Mouse (Mus musculus) frontal cortex, postnatal 10 days (tissue): Measurements from ENCODE around the gene Gm49373.

Experiments used
- DNase-seq, 2 experiments: peaks; one replicate each; pipeline ENCODE4 v3.0.0; 2022; ENCODE audit warnings: low spot score in 2 of 2, mixed read lengths in 1 of 2

The Gm49373 gene

DNA sequence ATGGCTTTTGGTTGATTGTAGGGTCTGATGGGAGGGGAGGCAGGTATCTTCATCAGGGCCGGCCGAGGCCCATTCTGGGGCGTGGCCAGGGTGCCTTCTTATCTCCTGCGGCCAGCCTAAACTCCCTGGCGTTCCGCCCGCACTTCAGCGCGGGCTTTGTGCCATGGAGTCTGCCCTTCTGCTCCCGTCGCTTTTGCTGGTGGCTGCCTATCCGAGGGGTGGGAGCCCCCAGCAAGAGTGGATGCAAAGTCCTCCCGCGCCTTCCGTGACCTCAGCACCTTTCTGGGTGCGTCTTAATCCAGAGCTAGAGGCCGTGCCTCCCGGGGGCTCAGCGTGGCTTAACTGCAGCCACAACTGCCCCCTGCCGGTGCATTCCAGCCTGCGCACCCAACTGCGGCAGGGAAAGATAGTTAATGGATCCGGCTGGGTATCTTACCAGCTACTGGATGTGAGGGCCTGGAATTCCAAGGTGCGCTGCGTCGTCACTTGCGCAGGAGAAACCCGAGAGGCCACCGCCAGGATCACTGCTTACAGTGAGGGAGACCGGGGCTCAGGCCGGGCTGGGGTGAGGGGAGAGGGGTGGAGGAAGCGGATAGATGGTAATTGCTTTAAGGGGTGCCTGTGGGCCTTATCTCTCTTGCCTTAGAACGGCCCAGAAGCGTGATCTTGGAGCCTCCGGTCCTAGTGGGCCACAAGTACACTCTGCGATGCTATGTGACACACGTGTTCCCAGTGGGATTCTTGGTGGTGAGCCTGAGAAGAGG lies 43.4 kb downstream of the Gm49373 start, which contains the start of gene Icam4:
Gene Icam4, plus strand, starts transcription at position 83 of the 764 bp plus-strand sequence.
- peak in 1 of 2 experiments; percentile 77 for DNase-seq

DNA sequence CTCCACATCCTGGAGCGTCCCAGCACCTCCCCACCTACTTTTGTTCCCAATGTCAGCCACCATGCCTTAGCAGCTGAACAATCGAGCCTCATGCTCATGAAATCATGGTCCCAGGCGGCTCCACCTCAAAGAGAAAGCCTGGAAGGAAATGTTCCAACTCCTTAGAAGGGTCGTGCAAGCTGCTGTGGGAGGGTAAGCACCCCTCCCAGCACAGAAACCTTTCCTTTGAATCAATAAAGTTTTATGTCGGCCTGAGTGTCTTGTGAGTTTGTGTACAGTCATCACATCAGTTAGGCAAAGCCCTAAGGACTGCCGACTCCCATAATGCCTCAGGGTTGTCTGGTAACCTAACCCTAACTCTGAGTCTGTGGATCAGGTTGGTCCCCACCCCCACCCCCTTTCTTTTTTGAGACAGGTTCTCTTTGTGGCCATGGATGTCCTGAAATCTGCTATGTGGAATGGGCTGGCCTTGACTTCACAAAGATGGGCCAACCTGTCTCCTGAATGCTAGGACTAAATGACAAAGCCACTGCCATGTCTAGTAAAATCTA lies 44.3 kb downstream of the Gm49373 start:
- DNase-seq, result no peak

DNA sequence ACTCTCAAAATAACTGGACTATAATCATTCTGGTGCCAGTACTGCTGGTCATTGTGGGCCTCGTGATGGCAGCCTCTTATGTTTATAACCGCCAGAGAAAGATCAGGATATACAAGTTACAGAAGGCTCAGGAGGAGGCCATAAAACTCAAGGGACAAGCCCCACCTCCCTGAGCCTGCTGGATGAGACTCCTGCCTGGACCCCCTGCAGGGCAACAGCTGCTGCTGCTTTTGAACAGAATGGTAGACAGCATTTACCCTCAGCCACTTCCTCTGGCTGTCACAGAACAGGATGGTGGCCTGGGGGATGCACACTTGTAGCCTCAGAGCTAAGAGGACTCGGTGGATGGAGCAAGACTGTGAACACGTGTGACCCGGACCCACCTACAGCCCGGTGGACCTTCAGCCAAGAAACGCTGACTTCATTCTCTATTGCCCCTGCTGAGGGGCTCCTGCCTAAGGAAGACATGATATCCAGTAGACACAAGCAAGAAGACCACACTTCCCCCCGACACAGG lies 45.1 kb downstream of the Gm49373 start:
- DNase-seq, result no peak

DNA sequence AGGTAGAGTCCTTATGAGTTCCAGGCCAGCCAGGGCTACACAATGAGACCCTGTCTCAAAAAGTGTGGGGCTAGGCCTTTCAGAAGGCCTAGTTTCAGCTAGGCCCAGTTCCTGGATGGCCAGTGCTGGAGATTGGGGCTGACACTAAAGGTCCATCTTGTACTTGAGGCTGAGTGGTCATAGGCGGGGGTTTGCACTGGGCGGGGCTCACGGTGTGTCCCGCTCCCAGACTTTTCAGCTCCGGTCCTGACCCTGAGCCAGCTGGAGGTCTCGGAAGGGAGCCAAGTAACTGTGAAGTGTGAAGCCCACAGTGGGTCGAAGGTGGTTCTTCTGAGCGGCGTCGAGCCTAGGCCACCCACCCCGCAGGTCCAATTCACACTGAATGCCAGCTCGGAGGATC lies 46.0 kb downstream of the Gm49373 start:
- no peak for DNase-seq

DNA sequence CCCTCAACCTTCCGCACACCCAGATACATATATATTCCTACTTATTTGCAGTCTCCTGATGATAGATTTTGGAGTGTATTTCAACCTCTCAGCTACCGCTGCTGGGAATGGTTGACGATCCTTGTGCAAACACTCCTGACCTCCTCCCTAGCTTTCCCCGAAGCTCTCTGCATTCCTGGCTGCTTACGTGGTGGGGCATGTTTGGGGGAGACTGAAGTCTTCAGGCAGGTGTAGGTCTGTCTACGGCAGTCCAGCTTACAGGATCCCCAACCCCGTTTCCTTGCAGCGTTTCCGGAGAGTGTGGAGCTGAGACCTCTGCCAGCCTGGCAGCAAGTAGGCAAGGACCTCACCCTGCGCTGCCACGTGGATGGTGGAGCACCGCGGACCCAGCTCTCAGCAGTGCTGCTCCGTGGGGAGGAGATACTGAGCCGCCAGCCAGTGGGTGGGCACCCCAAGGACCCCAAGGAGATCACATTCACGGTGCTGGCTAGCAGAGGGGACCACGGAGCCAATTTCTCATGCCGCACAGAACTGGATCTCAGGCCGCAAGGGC lies 47.6 kb downstream of the Gm49373 start:
- no peak for DNase-seq

DNA sequence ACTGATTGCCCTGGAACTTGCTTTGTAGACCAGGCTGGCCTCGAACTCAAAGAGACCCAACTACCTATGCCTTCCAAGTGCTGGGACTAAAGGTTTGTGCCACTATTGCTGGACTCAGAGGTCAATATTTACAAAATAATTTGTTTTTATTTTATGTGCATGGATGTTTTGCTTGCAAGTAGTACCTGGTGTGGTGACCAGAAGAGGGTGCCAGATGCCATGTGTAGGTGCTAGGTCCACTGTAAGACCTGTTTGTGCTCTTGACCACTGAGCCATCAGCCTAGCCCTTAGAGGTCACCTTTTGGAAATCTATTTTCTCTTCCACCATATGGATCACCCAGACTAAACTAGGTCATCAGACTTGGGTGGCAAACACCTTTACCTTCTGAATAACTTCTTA lies 50.2 kb downstream of the Gm49373 start:
- no peak for DNase-seq

DNA sequence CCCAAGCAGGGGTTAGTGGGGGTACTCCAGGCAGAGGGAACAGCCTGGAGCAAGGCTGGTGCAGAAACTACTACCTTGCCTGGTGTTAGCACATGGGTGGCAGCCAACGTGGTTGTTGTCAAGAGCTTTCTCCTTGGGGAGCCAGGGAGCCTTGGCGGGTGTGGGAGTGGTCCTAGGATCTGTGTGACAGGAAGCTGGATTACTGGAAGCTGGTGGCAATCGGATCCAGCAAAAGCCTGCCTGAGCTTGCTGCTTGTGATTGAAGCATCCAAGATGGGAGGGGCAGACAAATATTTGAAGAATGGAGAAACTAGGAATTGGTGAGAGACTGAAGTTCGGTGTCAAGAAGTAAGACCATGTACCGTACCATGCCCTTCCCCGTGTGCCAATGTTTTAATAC lies 50.6 kb downstream of the Gm49373 start:
- no peak for DNase-seq

DNA sequence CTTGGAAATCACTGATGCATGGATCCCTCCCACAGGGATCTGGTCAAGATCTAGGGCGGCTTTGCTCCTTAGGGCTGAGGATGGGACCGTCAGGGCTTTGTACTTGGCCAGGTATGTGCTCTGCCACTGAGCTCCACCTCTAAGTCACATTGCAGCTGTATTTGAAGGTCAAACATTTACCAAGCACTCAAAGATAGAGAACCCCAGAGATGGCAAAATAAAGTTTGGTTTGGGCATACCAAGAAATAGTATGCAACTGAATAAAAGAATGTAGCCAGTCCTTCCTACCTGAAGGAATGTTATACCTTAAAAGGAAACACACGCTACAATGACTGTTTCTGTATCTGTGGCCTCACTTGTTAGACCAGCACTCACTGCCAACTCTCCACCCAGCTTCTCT lies 51.5 kb downstream of the Gm49373 start:
- DNase-seq, result no peak

DNA sequence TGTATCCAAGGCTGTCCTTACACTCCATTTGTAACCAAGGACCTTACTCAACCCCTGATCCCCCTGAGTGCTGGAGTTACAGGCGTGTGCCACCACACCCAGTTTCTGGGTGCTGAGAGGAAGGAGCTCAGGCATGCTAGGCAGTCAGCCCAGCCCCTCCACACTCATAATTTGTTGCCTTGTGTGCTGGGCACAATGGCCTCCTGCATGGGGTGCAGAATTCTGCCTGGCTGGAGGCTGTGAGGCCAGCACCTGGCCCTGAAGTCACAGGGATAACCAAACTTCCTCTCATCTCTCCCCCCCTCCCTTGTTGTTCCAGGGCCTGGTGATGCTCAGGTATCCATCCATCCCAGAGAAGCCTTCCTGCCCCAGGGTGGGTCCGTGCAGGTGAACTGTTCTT lies 54.3 kb downstream of the Gm49373 start:
- DNase-seq, result no peak

DNA sequence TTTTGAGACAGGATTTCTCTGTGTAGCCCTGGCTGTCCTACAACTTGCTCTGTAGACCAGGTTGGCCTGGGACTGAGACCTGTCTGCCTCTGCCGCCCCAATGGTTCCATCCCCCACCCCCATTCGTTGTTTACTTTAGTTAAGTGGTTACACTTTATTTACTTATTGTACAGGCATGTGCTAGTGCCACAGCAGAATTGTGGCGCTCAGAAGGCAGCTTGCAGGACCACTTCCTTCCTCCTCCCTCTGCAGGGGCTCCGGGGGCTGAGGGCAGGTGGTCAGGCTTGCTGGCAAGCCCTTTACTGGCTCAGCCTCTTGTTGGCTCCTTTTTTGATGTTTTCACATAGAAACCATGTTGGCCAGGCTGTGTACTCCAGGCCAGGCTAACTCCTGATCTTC lies 55.7 kb downstream of the Gm49373 start:
- no peak for DNase-seq

DNA sequence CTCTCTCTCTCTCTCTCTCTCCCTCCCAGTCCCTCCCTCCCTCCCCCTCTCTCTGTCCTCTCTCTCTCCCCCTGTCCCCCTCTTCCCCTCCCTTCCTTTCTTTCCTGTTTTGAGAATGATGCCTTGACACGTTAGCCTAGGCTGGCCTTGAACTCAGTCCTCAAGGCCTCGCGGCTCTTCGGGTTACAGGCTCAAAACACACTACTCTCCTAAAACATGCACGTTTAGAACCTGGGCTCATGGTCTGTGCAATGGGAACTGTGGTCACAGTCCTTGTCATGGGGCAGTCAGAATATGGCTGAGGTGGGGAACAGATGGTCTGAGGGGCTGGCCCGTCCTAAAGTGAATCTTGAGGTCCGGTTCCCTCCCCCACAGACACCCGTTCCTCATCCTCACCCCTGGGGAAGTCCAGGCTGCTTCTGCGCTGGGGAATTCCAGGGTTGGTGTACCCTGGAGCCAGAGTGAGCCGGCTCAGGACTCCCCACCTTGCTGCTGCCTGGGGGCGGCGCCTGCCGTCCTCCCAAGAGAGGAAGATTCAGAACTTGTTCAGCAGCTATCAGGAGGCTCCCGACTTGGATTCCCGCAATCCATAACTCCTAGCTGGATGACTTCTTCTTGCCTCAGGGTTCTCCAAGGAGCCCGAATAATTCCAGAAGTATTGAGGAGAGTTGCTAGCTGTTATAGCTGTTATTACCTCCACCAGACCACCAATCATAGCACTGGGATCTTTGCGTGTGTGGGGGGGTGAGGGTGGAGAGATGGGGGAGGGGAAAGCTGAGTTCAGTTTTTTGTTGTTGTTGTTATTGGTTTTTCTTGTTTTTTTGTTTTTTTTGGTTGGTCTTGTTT lies 56.3 kb downstream of the Gm49373 start:
- DNase-seq, result no peak

DNA sequence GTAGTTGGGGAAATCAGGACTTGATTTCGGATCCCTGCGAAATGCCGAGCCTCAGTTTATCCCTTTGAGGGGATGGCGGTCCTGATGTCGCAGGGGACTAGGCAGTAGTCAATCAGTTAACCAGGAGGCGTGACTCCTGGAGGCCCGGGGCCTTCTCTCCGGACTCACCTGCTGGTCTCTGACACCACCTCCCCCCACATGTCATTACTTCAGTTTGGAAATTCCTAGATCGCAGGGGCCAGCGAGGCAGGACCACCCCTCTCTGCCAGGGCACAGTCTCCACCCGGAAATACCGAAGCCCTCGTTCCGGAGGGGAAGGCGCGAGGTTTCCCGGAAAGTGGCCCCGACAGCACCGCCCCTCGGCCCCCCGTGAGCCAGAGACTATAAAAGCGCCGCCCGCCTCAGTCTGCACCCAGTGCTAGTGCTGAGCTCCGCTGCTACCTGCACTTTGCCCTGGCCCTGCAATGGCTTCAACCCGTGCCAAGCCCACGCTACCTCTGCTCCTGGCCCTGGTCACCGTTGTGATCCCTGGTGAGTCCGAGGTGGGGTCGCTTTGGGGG lies 57.2 kb downstream of the Gm49373 start, which contains the start of gene Icam1:
Gene Icam1, plus strand, starts transcription at position 415 of the 560 bp plus-strand sequence.
- DNase-seq, result peak in 1 of 2 experiments; percentile 47

DNA sequence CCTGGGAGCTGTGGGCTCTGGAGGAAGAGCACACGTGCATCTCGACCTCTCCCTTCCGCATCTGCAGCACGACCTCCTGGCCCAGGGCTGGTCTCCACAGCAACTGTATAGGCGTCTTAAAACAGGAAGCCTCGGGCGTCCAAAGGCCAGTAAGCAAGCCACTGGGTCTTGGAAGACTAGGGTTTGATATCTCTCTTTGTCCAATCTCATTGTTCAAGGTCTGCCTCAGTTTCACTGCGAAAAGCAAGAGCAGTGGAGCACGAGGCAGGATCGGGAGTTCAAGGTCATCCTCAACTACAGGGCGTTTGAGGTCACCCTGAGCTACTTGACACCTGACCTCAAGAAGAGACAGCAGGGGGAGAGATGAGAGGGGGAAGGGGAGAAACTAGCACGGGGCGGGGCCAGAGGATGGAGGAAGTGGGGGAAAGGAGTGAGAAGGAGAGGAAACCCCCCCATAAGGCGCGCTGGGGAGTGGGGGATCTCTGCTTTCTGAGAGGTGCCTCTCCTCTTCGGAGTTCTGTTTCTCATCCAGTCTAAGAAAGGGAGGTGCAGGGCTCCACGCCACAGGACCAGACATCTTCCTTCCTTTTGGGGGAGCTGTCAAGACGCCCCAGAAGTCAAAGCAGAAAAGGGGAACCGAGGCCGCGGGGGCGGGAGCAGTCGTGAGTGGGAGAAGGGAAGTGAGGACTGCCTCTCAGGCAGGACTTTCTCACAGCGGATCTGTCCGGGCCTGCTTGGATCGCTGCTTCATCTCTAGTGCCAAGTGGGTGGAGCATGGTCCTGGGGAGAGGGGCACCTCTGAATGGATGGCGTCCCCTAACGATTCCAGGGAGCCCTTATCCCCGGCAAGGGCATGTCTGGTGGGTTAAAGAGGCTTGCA lies 58.0 kb downstream of the Gm49373 start:
- DNase-seq, result peak; percentile 43 to 58
